Mouse (Mus musculus) liver, adult 2 months (tissue): ENCODE results near the gene H2-M10.5.
A peak's percentile ranks its signal among the peaks of the same experiment; 100 is the strongest.
"Not testable (repeated sequence)": the region's sequence is repeated elsewhere in the genome, so short reads cannot be mapped to it uniquely, and the experiment has no call there.

Experiments
- CTCF ChIP-seq: fragments of 200-500 bp; IDR thresholded peaks from 2 replicates; pipeline ENCODE4 v1.5.1; 2011; ENCODE audit warnings: low read depth, low read length, control low read depth
- POLR2A ChIP-seq: fragments of 200-500 bp; IDR thresholded peaks from 2 replicates; pipeline ENCODE4 v1.6.1; 2011; ENCODE audit warnings: low read length, control low read depth; ENCODE audit not compliant: insufficient read depth; ENCODE audit errors: extremely low read depth

- TF ChIP-seq CTCF: peak; percentile 48; the same call in 1 of the 2 replicates
- TF ChIP-seq POLR2A: not testable (repeated sequence)
These were observed 13.8 kb downstream of the H2-M10.5 start for GRCm38 (mm10) chr17:36786483-36786886.
